Mouse (Mus musculus) G1E (cell line): ENCODE results near the gene Kif2a. TPM values are rescaled to one million over a fixed set of nuclear protein-coding genes. Genes with fewer than 3 reads are reported as not detected.

Experiments used
- ATAC-seq: 2 replicates; pipeline ENCODE4 v1.8.0; 2016; ENCODE audit warnings: mild to moderate bottlenecking; ENCODE audit not compliant: insufficient number of reproducible peaks, poor library complexity, low FRiP score, severe bottlenecking; ENCODE audit errors: extremely low read depth
- DNase-seq: peaks from one replicate; pipeline ENCODE4 v3.0.0; 2012; ENCODE audit warnings: low spot score
- H3K27me3 ChIP-seq: 2 replicates; pipeline ENCODE4 v1.6.1; 2012; ENCODE audit warnings: mild to moderate bottlenecking, low read length, inconsistent platforms; ENCODE audit not compliant: insufficient read depth
- H3K36me3 ChIP-seq: replicated peaks from 2 replicates; pipeline ENCODE3; 2012; ENCODE audit warnings: mild to moderate bottlenecking, inconsistent platforms
- H3K4me1 ChIP-seq: 2 replicates; pipeline ENCODE4 v1.6.1; 2012; ENCODE audit warnings: low read depth, low read length, inconsistent platforms, mixed read lengths; ENCODE audit not compliant: insufficient read depth
- H3K4me3 ChIP-seq: 2 replicates; pipeline ENCODE4 v1.5.1; 2012; ENCODE audit warnings: low read depth, mild to moderate bottlenecking, inconsistent platforms, low read length, moderate library complexity, mixed read lengths
- H3K9me3 ChIP-seq: replicated peaks from 2 replicates; pipeline ENCODE4 v1.6.1; 2012; ENCODE audit warnings: inconsistent platforms
- CTCF ChIP-seq: IDR thresholded peaks from 2 replicates; pipeline ENCODE4 v1.5.1; 2012; ENCODE audit warnings: low read depth, low read length, inconsistent platforms, mixed read lengths
- GATA1 ChIP-seq: IDR thresholded peaks from 2 replicates; pipeline ENCODE4 v1.6.1; 2012; ENCODE audit warnings: borderline replicate concordance, low read length, inconsistent platforms, mixed read lengths
- GATA2 ChIP-seq: IDR thresholded peaks from 2 replicates; pipeline ENCODE4 v1.6.1; 2012; ENCODE audit warnings: low read depth, low read length, inconsistent platforms, borderline replicate concordance
- POLR2AphosphoS5 ChIP-seq: IDR thresholded peaks from 2 replicates; pipeline ENCODE4 v1.6.1; 2012; ENCODE audit warnings: low read depth, low read length, inconsistent platforms; ENCODE audit not compliant: insufficient replicate concordance
- TAL1 ChIP-seq: conservative IDR thresholded peaks from 2 replicates; pipeline ENCODE4 v1.6.1; 2012; ENCODE audit warnings: low read depth, low read length, inconsistent platforms, mixed read lengths
- polyA plus RNA-seq: library from polyadenylated mRNA; stranded (reverse); fragments of >175 nt; gene quantifications from 2 replicates; pipeline ENCODE4 v1.2.3, GENCODE M21; 2012
- total RNA-seq, 2 experiments: library from RNA; stranded (forward) in 1 of 2; stranded (reverse) in 1 of 2; fragments of 200-1000 nt in 1 of 2; fragments of >200 nt in 1 of 2; fragmentation: Nextera tagmentation in 1 of 2; gene quantifications; 2 replicates each; pipeline ENCODE4 v1.2.3; 2014 to 2017

Gene Kif2a
- total and polyA plus RNA-seq, 3 experiments, result 31.7 to 167 (median 40.2) TPM

GRCm38 (mm10) chr13:106945518-106945917 lies 76.4 kb downstream of the Kif2a start:
- ATAC-seq (no peak), DNase-seq (no peak)
- H3K4me1 ChIP-seq, result peaks cover 20% of the 10 kb centered on the region
- H3K4me3 ChIP-seq, result no peak overlapping the region
- H3K36me3 ChIP-seq, result peaks cover 20% of the 10 kb centered on the region
- no peaks in the 10 kb centered on the region; the same call in 1 of the 2 replicates for H3K27me3 ChIP-seq
- TF ChIP-seq CTCF, result no peak
- no peak for TF ChIP-seq POLR2AphosphoS5
- no peak for TF ChIP-seq GATA1
- no peak for TF ChIP-seq GATA2
- TF ChIP-seq TAL1, result no peak
- H3K9me3 ChIP-seq, result no peaks in the 10 kb centered on the region

GRCm38 (mm10) chr13:106942721-106943120 lies 79.2 kb downstream of the Kif2a start:
- TF ChIP-seq GATA2, result no peak
- Histone ChIP-seq H3K4me3 (no peak overlapping the region), H3K27me3 (no peaks in the 10 kb centered on the region; the same call in 1 of the 2 replicates), H3K36me3 (no peaks in the 10 kb centered on the region), H3K4me1 (peaks cover 6% of the 10 kb centered on the region), H3K9me3 (no peaks in the 10 kb centered on the region)
- DNase-seq (no peak), ATAC-seq (no peak)

DNA sequence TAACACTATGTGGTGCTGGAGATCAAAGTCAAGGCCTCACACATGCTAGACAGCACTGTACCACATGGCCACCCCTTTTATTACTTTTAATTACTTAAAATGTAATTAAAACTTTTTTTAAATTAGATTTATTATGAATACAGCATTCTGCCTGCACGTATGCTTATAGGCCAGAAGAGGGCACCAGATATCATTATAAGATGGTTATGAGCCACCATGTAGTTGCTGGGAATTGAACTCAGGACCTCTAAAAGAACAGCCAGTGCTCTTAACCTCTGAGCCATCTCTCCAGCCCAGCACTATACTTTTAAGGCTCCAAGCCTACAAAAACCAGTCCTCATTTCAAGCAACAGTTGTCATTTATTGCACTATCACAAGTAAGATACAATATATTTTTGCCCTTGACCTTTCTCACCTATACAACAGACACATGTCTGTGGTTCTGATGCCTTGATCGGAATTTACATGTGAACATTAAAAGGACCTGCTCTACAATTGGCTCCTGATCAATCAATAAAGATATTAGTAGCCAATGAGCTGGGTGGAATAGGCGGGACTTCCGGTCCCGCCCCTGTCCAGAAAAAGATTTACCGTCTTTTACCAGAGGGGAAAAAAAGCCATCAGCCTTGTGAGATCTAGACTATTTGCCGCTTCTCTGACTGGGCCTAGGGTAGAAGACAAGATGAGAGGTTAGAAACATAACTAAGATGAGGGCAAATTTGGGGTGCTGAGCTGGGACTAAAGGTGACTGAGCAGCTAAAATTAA lies 80.5 kb downstream of the Kif2a start:
- H3K4me1 ChIP-seq, result peaks cover 10% of the 10 kb centered on the region
- TF ChIP-seq CTCF, result no peak
- no peak for TF ChIP-seq TAL1
- TF ChIP-seq POLR2AphosphoS5, result no peak
- TF ChIP-seq GATA2, result no peak
- TF ChIP-seq GATA1, result no peak
- ATAC-seq (no peak), DNase-seq (no peak)
- no peaks in the 10 kb centered on the region for H3K9me3 ChIP-seq
- no peak overlapping the region for H3K4me3 ChIP-seq
- no peaks in the 10 kb centered on the region for H3K36me3 ChIP-seq
- no peaks in the 10 kb centered on the region; the same call in 1 of the 2 replicates for H3K27me3 ChIP-seq

DNA sequence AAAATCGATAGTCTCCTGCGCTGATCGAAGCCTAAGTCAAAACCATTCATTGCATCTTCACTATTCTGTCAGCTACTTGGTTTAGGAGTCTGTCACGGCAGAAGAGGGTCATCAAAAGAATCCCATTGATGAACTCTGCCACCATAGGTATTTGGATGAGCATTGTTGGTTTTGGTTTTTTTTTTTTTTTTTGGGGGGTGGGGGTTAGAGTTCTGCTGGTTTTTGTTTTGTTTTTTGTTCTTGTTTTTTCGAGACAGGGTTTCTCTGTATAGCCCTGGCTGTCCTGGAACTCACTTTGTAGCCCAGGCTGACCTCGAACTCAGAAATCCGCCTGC lies 84.8 kb downstream of the Kif2a start:
- peak overlapping the region; percentile 100 for H3K4me3 ChIP-seq
- no peak for ATAC-seq
- peaks cover 18% of the 10 kb centered on the region for H3K4me1 ChIP-seq
- H3K9me3 ChIP-seq, result no peaks in the 10 kb centered on the region
- DNase-seq, result no peak
- no peak for TF ChIP-seq TAL1
- TF ChIP-seq CTCF, result no peak
- TF ChIP-seq GATA2, result no peak
- no peak for TF ChIP-seq GATA1
- TF ChIP-seq POLR2AphosphoS5, result no peak
- H3K36me3 ChIP-seq, result peaks cover 14% of the 10 kb centered on the region
- H3K27me3 ChIP-seq, result no peaks in the 10 kb centered on the region

- H3K36me3 ChIP-seq, result peaks cover 15% of the 10 kb centered on the region
- H3K27me3 ChIP-seq, result no peaks in the 10 kb centered on the region
- H3K4me3 ChIP-seq, result peak within 1 kb of the TSS; percentile 100
- ATAC-seq (peak; percentile 100), DNase-seq (peak; percentile 89)
- H3K4me1 ChIP-seq, result peaks cover 19% of the 10 kb centered on the region
- H3K9me3 ChIP-seq, result no peaks in the 10 kb centered on the region
- TF ChIP-seq GATA2 (no peak), POLR2AphosphoS5 (no peak), GATA1 (no peak), TAL1 (no peak)
Measured at GRCm38 (mm10) chr13:106936256-106937137, 85.4 kb downstream of the Kif2a start, which contains the start of gene Ipo11. Ipo11 (minus strand) TSS chr13:106936958.

GRCm38 (mm10) chr13:106935871-106936255 lies 86.1 kb downstream of the Kif2a start:
- DNase-seq, result no peak

More at GRCm38 (mm10) chr13:106935871-106936255, 86.1 kb downstream of the Kif2a start:
- Histone ChIP-seq H3K4me1 (peaks cover 20% of the 10 kb centered on the region), H3K9me3 (no peaks in the 10 kb centered on the region), H3K36me3 (peaks cover 16% of the 10 kb centered on the region), H3K4me3 (peak overlapping the region; percentile 100), H3K27me3 (no peaks in the 10 kb centered on the region)
- TF ChIP-seq GATA2 (no peak), GATA1 (no peak), CTCF (no peak), POLR2AphosphoS5 (no peak), TAL1 (no peak)
- no peak for ATAC-seq
